Mouse (Mus musculus) midbrain, embryonic 14.5 days (tissue): ENCODE results near the gene Slc35b4. TPM values are rescaled to one million over a fixed set of nuclear protein-coding genes. Genes with fewer than 3 reads are reported as not detected.

Experiments
- ATAC-seq: fragments of 200-750 bp; cut with Nextera tagmentation; 2 replicates; pipeline ENCODE4 v1.8.0; 2017; ENCODE audit warnings: moderate number of reproducible peaks, moderate library complexity; ENCODE audit not compliant: low FRiP score, low TSS enrichment
- DNase-seq: peaks from one replicate; pipeline ENCODE4 v3.0.0-alpha.2; 2015
- H3K27ac ChIP-seq: fragments of 300-500 bp; sonication (generic); replicated peaks from 2 replicates; pipeline ENCODE4 v1.5.1; 2014; ENCODE audit warnings: mild to moderate bottlenecking, low read depth, low read length, moderate library complexity
- H3K27me3 ChIP-seq: fragments of 300-500 bp; sonication (generic); 2 replicates; pipeline ENCODE4 v1.6.1; 2014; ENCODE audit warnings: low read length, control low read depth, mixed read lengths; ENCODE audit not compliant: control insufficient read depth, insufficient read depth
- H3K36me3 ChIP-seq: fragments of 300-500 bp; sonication (generic); 2 replicates; pipeline ENCODE4 v1.6.1; 2014; ENCODE audit warnings: low read length, control low read depth; ENCODE audit not compliant: control insufficient read depth, insufficient read depth
- H3K4me1 ChIP-seq: fragments of 300-500 bp; sonication (generic); 2 replicates; pipeline ENCODE4 v1.6.1; 2014; ENCODE audit warnings: mild to moderate bottlenecking, antibody characterized with exemption, low read length, control low read depth; ENCODE audit not compliant: control insufficient read depth, insufficient read depth
- H3K4me2 ChIP-seq: fragments of 300-500 bp; sonication (generic); 2 replicates; pipeline ENCODE4 v1.6.1; 2014; ENCODE audit warnings: mild to moderate bottlenecking, low read length, moderate library complexity
- H3K4me3 ChIP-seq: fragments of 300-500 bp; sonication (generic); replicated peaks from 2 replicates; pipeline ENCODE4 v1.5.1; 2014; ENCODE audit warnings: low read depth, low read length
- H3K9ac ChIP-seq: fragments of 300-500 bp; sonication (generic); replicated peaks from 2 replicates; pipeline ENCODE4 v1.6.1; 2014; ENCODE audit warnings: mild to moderate bottlenecking, low read length, moderate library complexity
- H3K9me3 ChIP-seq: fragments of 300-500 bp; sonication (generic); 2 replicates; pipeline ENCODE4 v1.6.1; 2016; ENCODE audit warnings: low read length, control low read depth, mixed read lengths; ENCODE audit not compliant: control insufficient read depth
- WGBS: fragments of 180-500 bp; shearing (Covaris S2); extraction: QIAGEN DNeasy Blood & Tissue Kit; methylation state at CpG from one replicate; pipeline ENCODE4 v1.1.7; 2014; 5-methylcytosine and 5-hydroxymethylcytosine counted together
- polyA plus RNA-seq: library from polyadenylated mRNA; unstranded; fragments of >200 nt; fragmentation: Nextera tagmentation; extraction: Ambion mirVana; gene quantifications from 2 replicates; pipeline ENCODE4 v1.2.1, GENCODE M21; 2014

Gene Slc35b4
- polyA plus RNA-seq, 1 experiment from 2014 or later, result 40.1 TPM

DNA sequence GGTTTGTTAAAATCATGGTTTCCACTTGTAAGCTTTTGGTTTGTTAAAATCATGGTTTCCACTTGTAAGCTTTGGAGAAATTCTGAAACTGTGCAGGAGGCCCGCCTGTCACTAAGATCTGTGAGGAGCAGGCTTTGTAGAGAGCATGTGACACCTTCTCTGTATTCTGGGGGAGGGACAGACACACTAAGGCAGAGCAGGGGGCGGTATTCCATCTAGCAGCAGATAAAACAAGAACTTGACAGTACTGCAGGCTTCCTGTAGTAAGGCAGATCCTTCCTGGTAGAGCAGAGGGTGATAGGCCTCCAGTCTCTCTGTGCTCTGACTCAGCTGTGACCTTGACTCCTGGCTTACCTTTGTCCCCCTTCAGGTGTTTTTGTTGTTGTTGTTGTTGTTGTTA, 47.6 kb downstream of the Slc35b4 start:
- DNase-seq (no peak), ATAC-seq (no peak)
- H3K27me3 ChIP-seq, result no peaks in the 10 kb centered on the region
- no peak overlapping the region for H3K4me3 ChIP-seq
- H3K36me3 ChIP-seq, result no peaks in the 10 kb centered on the region
- H3K27ac ChIP-seq, result no peak overlapping the region
- H3K9ac ChIP-seq, result no peak overlapping the region
- H3K4me2 ChIP-seq, result no peak overlapping the region
- H3K9me3 ChIP-seq, result no peaks in the 10 kb centered on the region
- 76% methylated on average over 2 of the region's 2 CpGs for WGBS
- no peaks in the 10 kb centered on the region for H3K4me1 ChIP-seq

DNA sequence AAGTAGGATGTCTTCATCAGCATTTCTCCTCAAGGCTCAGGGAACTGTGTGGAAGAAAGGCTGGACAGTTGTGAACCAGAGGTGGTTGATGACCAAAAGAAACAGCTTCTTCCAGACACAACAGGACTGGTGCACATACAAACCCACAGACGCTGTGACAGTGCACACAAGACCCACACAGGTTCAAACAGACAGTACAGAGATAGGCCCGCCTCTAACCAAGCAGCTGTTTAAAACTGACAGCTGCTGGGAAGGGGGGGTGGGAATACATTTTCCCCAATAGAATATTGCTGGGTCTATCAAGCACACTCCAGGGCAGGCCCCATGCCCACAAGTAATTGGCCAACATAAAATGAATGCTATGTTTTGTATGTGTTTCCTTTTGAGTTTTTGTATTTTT, 52.5 kb downstream of the Slc35b4 start:
- WGBS, result 91% methylated on average over 2 of the region's 2 CpGs
- no peaks in the 10 kb centered on the region for H3K4me1 ChIP-seq
- no peak overlapping the region for H3K27ac ChIP-seq
- H3K9me3 ChIP-seq, result no peaks in the 10 kb centered on the region
- H3K36me3 ChIP-seq, result no peaks in the 10 kb centered on the region
- ATAC-seq, result no peak
- no peak overlapping the region for H3K4me2 ChIP-seq
- no peak for DNase-seq
- H3K9ac ChIP-seq, result no peak overlapping the region
- H3K27me3 ChIP-seq, result no peaks in the 10 kb centered on the region
- H3K4me3 ChIP-seq, result no peak overlapping the region

DNA sequence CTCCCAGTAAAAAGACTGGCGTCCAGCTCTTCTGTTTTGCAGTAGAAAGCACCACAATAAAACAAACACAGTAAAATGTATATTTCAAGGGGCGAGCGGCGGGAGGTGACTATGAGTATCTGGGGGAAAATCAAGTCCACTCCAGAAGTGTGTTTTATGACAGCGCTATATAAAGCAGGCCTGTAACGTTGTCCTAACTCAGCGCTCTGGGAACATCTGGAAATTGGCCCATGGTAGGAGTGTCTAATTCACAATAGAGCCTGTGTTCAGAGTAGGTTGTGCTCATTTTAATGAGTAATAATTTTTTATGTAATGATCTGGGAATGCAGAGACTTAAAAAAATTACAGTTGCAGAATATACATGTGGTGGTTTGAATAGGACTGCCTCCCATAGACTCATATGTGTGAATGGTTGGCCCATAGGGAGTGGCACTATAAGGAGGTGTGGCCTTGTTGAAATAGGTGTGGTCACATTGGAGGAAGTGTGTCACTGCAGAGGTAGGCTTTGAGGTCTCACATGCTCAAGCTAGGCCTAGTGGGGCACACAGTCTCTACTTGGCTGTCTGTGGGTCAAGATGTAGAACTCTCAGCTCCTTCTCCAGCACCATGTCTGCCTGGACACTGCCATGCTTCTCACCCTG, 60.0 kb downstream of the Slc35b4 start:
- ATAC-seq, result no peak

DNA sequence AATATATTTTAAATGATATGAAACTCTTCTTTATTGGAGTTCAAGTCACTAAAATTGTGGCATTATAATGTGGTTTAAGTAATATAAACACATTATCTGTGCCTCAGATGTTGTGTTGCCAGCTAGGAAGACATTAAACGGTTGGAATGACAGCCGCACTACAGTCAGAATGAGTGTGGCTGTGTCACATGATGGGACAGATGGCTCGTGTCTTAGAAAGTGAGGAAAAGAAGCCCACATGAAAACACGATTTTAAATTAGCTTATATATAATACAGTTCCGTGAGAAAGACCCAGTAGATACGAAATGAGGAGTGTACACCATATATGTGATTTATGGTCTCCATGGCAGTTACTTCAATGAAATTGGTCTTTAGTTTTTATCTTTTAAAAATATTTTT, 65.5 kb downstream of the Slc35b4 start:
- Histone ChIP-seq H3K4me1 (no peaks in the 10 kb centered on the region), H3K9ac (no peak overlapping the region), H3K4me3 (no peak overlapping the region), H3K27me3 (no peaks in the 10 kb centered on the region; the same call in 1 of the 2 replicates), H3K27ac (no peak overlapping the region), H3K4me2 (no peak overlapping the region), H3K36me3 (no peaks in the 10 kb centered on the region), H3K9me3 (no peaks in the 10 kb centered on the region)
- WGBS, result 87% methylated on average over 6 of the region's 6 CpGs
- DNase-seq (no peak), ATAC-seq (no peak)

More for the DNA sequence above, 60.0 kb downstream of the Slc35b4 start:
- no peaks in the 10 kb centered on the region for H3K27me3 ChIP-seq
- no peak overlapping the region for H3K4me3 ChIP-seq
- DNase-seq, result no peak
- no peaks in the 10 kb centered on the region for H3K36me3 ChIP-seq
- 95% methylated on average over 7 of the region's 7 CpGs for WGBS
- H3K9me3 ChIP-seq, result no peaks in the 10 kb centered on the region
- no peak overlapping the region for H3K9ac ChIP-seq
- no peak overlapping the region for H3K27ac ChIP-seq
- H3K4me2 ChIP-seq, result no peak overlapping the region
- no peaks in the 10 kb centered on the region for H3K4me1 ChIP-seq

DNA sequence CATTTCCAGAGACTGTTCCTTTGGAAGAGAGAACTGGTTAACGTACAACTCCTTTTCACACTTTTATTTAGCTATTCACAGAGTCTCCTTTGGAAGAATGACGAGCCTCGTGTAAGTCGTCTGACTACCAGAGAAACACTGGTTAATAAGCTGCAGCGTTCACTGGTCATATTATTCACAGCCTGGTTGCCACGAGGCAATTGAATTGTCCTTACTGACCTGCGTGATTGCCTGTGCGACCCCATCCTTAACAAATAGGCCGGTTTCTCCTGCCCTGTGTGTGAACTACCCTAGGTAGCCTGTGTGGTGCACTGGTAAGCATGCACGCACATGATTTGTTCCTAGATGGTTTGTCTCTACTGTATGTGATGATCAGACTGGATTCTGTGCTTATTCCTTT, 66.3 kb downstream of the Slc35b4 start:
- no peak overlapping the region for H3K9ac ChIP-seq
- H3K4me2 ChIP-seq, result no peak overlapping the region
- H3K9me3 ChIP-seq, result no peaks in the 10 kb centered on the region
- H3K4me1 ChIP-seq, result no peaks in the 10 kb centered on the region
- no peak overlapping the region for H3K27ac ChIP-seq
- no peaks in the 10 kb centered on the region; the same call in 1 of the 2 replicates for H3K27me3 ChIP-seq
- H3K36me3 ChIP-seq, result no peaks in the 10 kb centered on the region
- no peak for ATAC-seq
- H3K4me3 ChIP-seq, result no peak overlapping the region
- DNase-seq, result no peak
- WGBS, result 63% methylated on average over 10 of the region's 10 CpGs

Other genes starting within 250 kb of the Slc35b4 start
- gene Lrguk, start 147.7 kb downstream of the Slc35b4 start, polyA plus RNA-seq, result 0.51 and 0.83 TPM in 2 replicates
- 95.2 and 106 TPM in 2 replicates for gene Akr1b3, start 140.4 kb upstream of the Slc35b4 start, polyA plus RNA-seq
- gene Akr1b8, start 177.0 kb upstream of the Slc35b4 start, polyA plus RNA-seq, result 3.2 and 4.5 TPM in 2 replicates
- gene Akr1b10, start 207.1 kb upstream of the Slc35b4 start, polyA plus RNA-seq, result 7.7 and 9.1 TPM in 2 replicates
- gene Akr1b7, start 235.2 kb upstream of the Slc35b4 start, polyA plus RNA-seq, result not detected in 2 replicates